Comparison of ENCODE assay signal across 35 mouse cellular contexts in the genomic region with DNA sequence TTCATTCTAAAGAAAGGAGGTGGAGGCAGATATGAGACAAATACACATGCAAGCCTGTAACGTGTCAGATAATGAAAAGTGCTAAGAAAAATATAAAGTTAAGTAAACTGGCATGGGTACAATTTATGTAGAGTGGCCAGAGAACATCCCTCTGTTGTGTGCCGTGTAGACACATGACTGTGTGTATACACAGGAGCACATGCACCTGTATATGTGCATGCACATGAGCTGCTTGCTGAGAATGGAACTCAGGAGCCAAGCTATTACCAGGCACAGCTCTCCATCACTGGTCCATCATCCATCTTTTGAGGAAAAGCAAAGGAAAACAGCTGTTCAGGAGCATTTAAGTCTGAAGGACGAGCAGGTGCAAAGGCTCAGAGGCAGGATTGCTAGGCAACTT.
"Had no signal": no experiment of that assay in that cellular context is flagged by ENCODE, and none has a peak within 500 bp of the region (broad histone marks: within the 10 kb centered on the region; RNA-seq: fewer than 3 reads in every experiment).

No protein-coding gene starts in this region.

- DNase-seq: heart, postnatal 10 days; heart, postnatal 14 days; heart, postnatal 36 days; heart, postnatal 4 days; kidney, adult 11 months; kidney, adult 18-20 months; kidney, adult 2 months; kidney, adult 8-10 months; kidney, adult 9 months; kidney, postnatal 10 days; kidney, postnatal 14 days; kidney, postnatal 25 days; kidney, postnatal 36 days; kidney, postnatal 4 days; layer of hippocampus, adult 9-11 months; layer of hippocampus, postnatal 36 days had no signal

- H3K4me2 ChIP-seq: heart, embryonic 11.5 days; heart, embryonic 12.5 days; heart, embryonic 13.5 days; heart, embryonic 15.5 days; hindbrain, embryonic 12.5 days; hindbrain, embryonic 13.5 days; hindbrain, embryonic 14.5 days; hindbrain, embryonic 15.5 days; intestine, embryonic 15.5 days; kidney, embryonic 15.5 days had no signal

- H3K9me3 ChIP-seq: heart, embryonic 10.5 days; heart, embryonic 12.5 days; heart, embryonic 13.5 days; heart, embryonic 15.5 days; hindbrain, embryonic 10.5 days; hindbrain, embryonic 12.5 days; hindbrain, embryonic 13.5 days; hindbrain, embryonic 15.5 days; intestine, embryonic 15.5 days; kidney, embryonic 15.5 days had no signal

- ATAC-seq: hindbrain, embryonic 16.5 days; hindbrain, postnatal 0 days; inflammation-experienced regulatory T-cells, adult 6 months; intestine, embryonic 15.5 days; intestine, embryonic 16.5 days; intestine, postnatal 0 days had no signal

- H3K27ac ChIP-seq: heart, embryonic 10.5 days; heart, embryonic 13.5 days; heart, embryonic 15.5 days; hindbrain, embryonic 10.5 days; hindbrain, embryonic 12.5 days; hindbrain, embryonic 13.5 days; hindbrain, embryonic 14.5 days; hindbrain, embryonic 15.5 days; hindbrain, postnatal 0 days; intestine, embryonic 15.5 days; kidney, embryonic 15.5 days; kidney, postnatal 0 days; layer of hippocampus, adult 2 months had no signal

- H3K9ac ChIP-seq: heart, embryonic 12.5 days; heart, embryonic 13.5 days; heart, embryonic 15.5 days; hindbrain, embryonic 12.5 days; hindbrain, embryonic 13.5 days; hindbrain, embryonic 14.5 days; hindbrain, embryonic 15.5 days; intestine, embryonic 15.5 days; kidney, embryonic 15.5 days had no signal

- H3K36me3 ChIP-seq: heart, embryonic 10.5 days; heart, embryonic 12.5 days; heart, embryonic 13.5 days; heart, embryonic 15.5 days; hindbrain, embryonic 10.5 days; hindbrain, embryonic 12.5 days; hindbrain, embryonic 13.5 days; hindbrain, embryonic 15.5 days; intestine, embryonic 15.5 days; kidney, embryonic 15.5 days had no signal

- H3K27me3 ChIP-seq: heart, embryonic 12.5 days; heart, embryonic 13.5 days; heart, embryonic 15.5 days; hindbrain, embryonic 13.5 days; hindbrain, embryonic 15.5 days; intestine, embryonic 15.5 days had no signal

- H3K4me3 ChIP-seq: heart, embryonic 10.5 days; heart, embryonic 12.5 days; heart, embryonic 13.5 days; heart, embryonic 15.5 days; hindbrain, embryonic 10.5 days; hindbrain, embryonic 12.5 days; hindbrain, embryonic 13.5 days; hindbrain, embryonic 15.5 days; intestine, embryonic 15.5 days; kidney, embryonic 15.5 days; layer of hippocampus, adult 2 months had no signal

- H3K4me1 ChIP-seq: heart, embryonic 10.5 days; heart, embryonic 12.5 days; heart, embryonic 13.5 days; heart, embryonic 15.5 days; hindbrain, embryonic 10.5 days; hindbrain, embryonic 12.5 days; hindbrain, embryonic 13.5 days; hindbrain, embryonic 15.5 days; intestine, embryonic 15.5 days; kidney, embryonic 15.5 days had no signal
